Mouse (Mus musculus) spleen, adult 2 months (tissue): Measurements from ENCODE around the gene Arrb1.

Experiments used
- CTCF ChIP-seq: fragments of 200-500 bp; IDR thresholded peaks from 2 replicates; pipeline ENCODE4 v1.5.1; 2011; ENCODE audit warnings: mild to moderate bottlenecking, inconsistent platforms; ENCODE audit not compliant: insufficient read depth, insufficient read length, insufficient replicate concordance; ENCODE audit errors: extremely low read depth
- POLR2A ChIP-seq: fragments of 200-500 bp; IDR thresholded peaks from 2 replicates; pipeline ENCODE4 v1.6.1; 2011; ENCODE audit warnings: low read depth, low read length, inconsistent platforms

DNA sequence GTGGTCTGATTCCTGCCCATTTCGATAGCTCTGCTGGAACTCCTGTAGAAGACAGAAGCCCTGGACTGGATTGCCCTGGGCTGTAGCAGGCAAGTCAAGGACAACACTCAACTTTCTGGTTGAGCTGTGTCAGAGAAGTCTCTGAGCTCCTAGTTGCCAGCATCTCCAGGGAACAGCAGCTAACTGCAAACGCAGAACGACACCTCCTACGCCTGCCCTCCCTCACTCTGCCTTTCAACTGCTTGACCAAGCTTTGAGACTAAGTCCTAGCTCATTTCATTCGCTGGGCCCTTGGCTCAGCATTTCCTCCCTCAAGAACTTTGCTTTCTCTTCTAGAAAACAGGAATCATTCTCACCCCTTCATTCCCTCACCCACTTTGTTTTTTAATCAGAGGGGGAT lies 5.9 kb upstream of the Arrb1 start:
- TF ChIP-seq CTCF (no peak), POLR2A (no peak)
